Mouse (Mus musculus) limb, embryonic 12.5 days (tissue): ENCODE results near the gene Zfp984. TPM values are rescaled to one million over a fixed set of nuclear protein-coding genes. Genes with fewer than 3 reads are reported as not detected.
"Not testable (repeated sequence)": the region's sequence is repeated elsewhere in the genome, so short reads cannot be mapped to it uniquely, and the experiment has no call there.

Experiments
- ATAC-seq: fragments of 200-750 bp; cut with Nextera tagmentation; 2 replicates; pipeline ENCODE4 v1.8.0; 2017; ENCODE audit warnings: low read depth, moderate TSS enrichment; ENCODE audit not compliant: insufficient number of reproducible peaks, insufficient read depth, low FRiP score, low TSS enrichment
- H3K27ac ChIP-seq: fragments of 300-500 bp; sonication (generic); 2 replicates; pipeline ENCODE4 v1.5.1; 2016; ENCODE audit warnings: mild to moderate bottlenecking, moderate library complexity
- H3K27me3 ChIP-seq: fragments of 300-500 bp; sonication (generic); 2 replicates; pipeline ENCODE4 v1.6.1; 2016; ENCODE audit warnings: mild to moderate bottlenecking, moderate library complexity
- H3K36me3 ChIP-seq: fragments of 300-500 bp; sonication (generic); 2 replicates; pipeline ENCODE4 v1.6.1; 2016; ENCODE audit warnings: mild to moderate bottlenecking, moderate library complexity
- H3K4me1 ChIP-seq: fragments of 300-500 bp; sonication (generic); replicated peaks from 2 replicates; pipeline ENCODE4 v1.6.1; 2016
- H3K4me2 ChIP-seq: fragments of 300-500 bp; sonication (generic); 2 replicates; pipeline ENCODE4 v1.6.1; 2016; ENCODE audit warnings: mild to moderate bottlenecking, moderate library complexity
- H3K4me3 ChIP-seq: fragments of 300-500 bp; sonication (generic); replicated peaks from 2 replicates; pipeline ENCODE4 v1.5.1; 2016; ENCODE audit warnings: mild to moderate bottlenecking
- H3K9ac ChIP-seq: fragments of 300-500 bp; sonication (generic); replicated peaks from 2 replicates; pipeline ENCODE4 v1.6.1; 2016; ENCODE audit warnings: mild to moderate bottlenecking, moderate library complexity
- H3K9me3 ChIP-seq: fragments of 300-500 bp; sonication (generic); 2 replicates; pipeline ENCODE4 v1.6.1; 2016; ENCODE audit warnings: mild to moderate bottlenecking, moderate library complexity
- WGBS: fragments of 180-500 bp; shearing (Covaris S2); methylation state at CpG from one replicate; pipeline ENCODE4 v1.1.7; 2016; 5-methylcytosine and 5-hydroxymethylcytosine counted together
- polyA plus RNA-seq: library from polyadenylated mRNA; unstranded; fragments of >200 nt; fragmentation: Nextera tagmentation; extraction: Ambion mirVana; gene quantifications from 2 replicates; pipeline ENCODE4 v1.2.1, GENCODE M21; 2016

The Zfp984 gene
- polyA plus RNA-seq, 1 experiment from 2014 or later: 8.0 TPM

GRCm38 (mm10) chr4:147813249-147813765 lies 3.7 kb upstream of the Zfp984 start:
- Histone ChIP-seq H3K4me1 (no peaks in the 10 kb centered on the region), H3K36me3 (no peaks in the 10 kb centered on the region), H3K27ac (no peak overlapping the region), H3K9ac (no peak overlapping the region), H3K4me3 (no peak overlapping the region), H3K9me3 (peaks cover 8% of the 10 kb centered on the region; the same call in 1 of the 2 replicates), H3K4me2 (no peak overlapping the region), H3K27me3 (peaks cover 3% of the 10 kb centered on the region; the same call in 1 of the 2 replicates)
- 58% methylated on average over 5 of the region's 5 CpGs for WGBS
- no peak for ATAC-seq

- Histone ChIP-seq H3K4me3 (peak overlapping the region; percentile 52), H3K4me2 (peak overlapping the region; percentile 68)
- not testable (repeated sequence) for H3K36me3 ChIP-seq, H3K9me3 ChIP-seq, H3K27me3 ChIP-seq, H3K4me1 ChIP-seq, H3K27ac ChIP-seq, H3K9ac ChIP-seq
- WGBS: 44% methylated on average over 2 of the region's 2 CpGs
- ATAC-seq: 0 out of 2 replicates have a peak, but pooled peaks have one; percentile 15
Observed at GRCm38 (mm10) chr4:147809966-147810304, 347 bp upstream of the Zfp984 start.

- not testable (repeated sequence) for H3K27ac ChIP-seq, H3K4me1 ChIP-seq, H3K9ac ChIP-seq, ATAC-seq, H3K27me3 ChIP-seq, H3K9me3 ChIP-seq, H3K36me3 ChIP-seq
- Histone ChIP-seq H3K4me3 (peak overlapping the region; percentile 52; the same call in 1 of the 2 replicates), H3K4me2 (peak overlapping the region; percentile 68)
- WGBS: 61% methylated on average over 4 of the region's 4 CpGs
Observed at GRCm38 (mm10) chr4:147808483-147808882, 1.1 kb downstream of the Zfp984 start.

GRCm38 (mm10) chr4:147795308-147795707 lies 14.3 kb downstream of the Zfp984 start:
- H3K4me1 ChIP-seq, H3K27me3 ChIP-seq, ATAC-seq, H3K36me3 ChIP-seq, H3K9ac ChIP-seq, H3K4me3 ChIP-seq, H3K27ac ChIP-seq, H3K4me2 ChIP-seq: not testable (repeated sequence)
- H3K9me3 ChIP-seq: peaks cover 24% of the 10 kb centered on the region
- 91% methylated on average over 1 of the region's 1 CpGs for WGBS

GRCm38 (mm10) chr4:147794026-147794665 lies 15.4 kb downstream of the Zfp984 start:
- H3K36me3 ChIP-seq, H3K27ac ChIP-seq, H3K9ac ChIP-seq, H3K4me3 ChIP-seq, H3K27me3 ChIP-seq, ATAC-seq, H3K4me2 ChIP-seq, H3K4me1 ChIP-seq: not testable (repeated sequence)
- peaks cover 24% of the 10 kb centered on the region for H3K9me3 ChIP-seq
- 90% methylated on average over 1 of the region's 3 CpGs for WGBS

- H3K9ac ChIP-seq, H3K4me3 ChIP-seq, H3K27ac ChIP-seq, H3K36me3 ChIP-seq, H3K27me3 ChIP-seq, H3K4me2 ChIP-seq, H3K4me1 ChIP-seq: not testable (repeated sequence)
- peaks cover 24% of the 10 kb centered on the region for H3K9me3 ChIP-seq
- 64% methylated on average over 2 of the region's 2 CpGs for WGBS
- peak; percentile 42; the same call in 1 of the 2 replicates for ATAC-seq
Observed at GRCm38 (mm10) chr4:147793390-147793916, 16.1 kb downstream of the Zfp984 start.

- not testable (repeated sequence) for H3K36me3 ChIP-seq, ATAC-seq
Observed at GRCm38 (mm10) chr4:147791729-147792128, 17.9 kb downstream of the Zfp984 start.

GRCm38 (mm10) chr4:147746255-147746654 lies 63.3 kb downstream of the Zfp984 start:
- not testable (repeated sequence) for ATAC-seq, H3K4me3 ChIP-seq, H3K27me3 ChIP-seq, H3K27ac ChIP-seq, H3K36me3 ChIP-seq, H3K4me1 ChIP-seq, H3K9ac ChIP-seq, H3K4me2 ChIP-seq
- H3K9me3 ChIP-seq: peaks cover 13% of the 10 kb centered on the region
- 95% methylated on average over 14 of the region's 15 CpGs for WGBS

More at GRCm38 (mm10) chr4:147791729-147792128, 17.9 kb downstream of the Zfp984 start:
- H3K9ac ChIP-seq, H3K4me3 ChIP-seq, H3K4me2 ChIP-seq, H3K27me3 ChIP-seq, H3K27ac ChIP-seq, H3K4me1 ChIP-seq: not testable (repeated sequence)
- peaks cover 24% of the 10 kb centered on the region for H3K9me3 ChIP-seq

- H3K36me3 ChIP-seq, H3K9ac ChIP-seq, H3K27ac ChIP-seq, H3K4me1 ChIP-seq, ATAC-seq, H3K27me3 ChIP-seq, H3K9me3 ChIP-seq: not testable (repeated sequence)
- peak overlapping the region; percentile 52 for H3K4me2 ChIP-seq
- WGBS: 31% methylated on average over 63 of the region's 63 CpGs
- peak overlapping the region; percentile 38 for H3K4me3 ChIP-seq
Observed at GRCm38 (mm10) chr4:147738636-147739369, 70.8 kb downstream of the Zfp984 start.
